Mouse (Mus musculus) kidney, adult 8-10 months (tissue): ENCODE data around the gene Slc25a25.
"Not testable (repeated sequence)": the region's sequence is repeated elsewhere in the genome, so short reads cannot be mapped to it uniquely, and the experiment has no call there.

ENCODE experiments used
- DNase-seq, 2 experiments: peaks; one replicate each; pipeline ENCODE4 v3.0.0; 2022

Slc25a25 gene

GRCm38 (mm10) chr2:32450881-32451844 is at the start of gene Slc25a25:
Slc25a25 (minus strand) TSS chr2:32451445.
- peak; percentile 97 to 98 for DNase-seq

GRCm38 (mm10) chr2:32500461-32500860 is 49.2 kb upstream of the Slc25a25 start:
- no peak for DNase-seq

- no peak for DNase-seq
Observed at GRCm38 (mm10) chr2:32499365-32499764, 48.1 kb upstream of the Slc25a25 start.

GRCm38 (mm10) chr2:32496190-32496589 is 44.9 kb upstream of the Slc25a25 start:
- DNase-seq: no peak

GRCm38 (mm10) chr2:32495185-32495726 is 44.0 kb upstream of the Slc25a25 start:
- peak; percentile 25 to 32 for DNase-seq

GRCm38 (mm10) chr2:32494522-32494921 is 43.3 kb upstream of the Slc25a25 start:
- no peak for DNase-seq

GRCm38 (mm10) chr2:32493301-32493701 is 42.1 kb upstream of the Slc25a25 start:
- DNase-seq: no peak

GRCm38 (mm10) chr2:32492661-32493060 is 41.4 kb upstream of the Slc25a25 start:
- no peak for DNase-seq

GRCm38 (mm10) chr2:32490730-32491129 is 39.5 kb upstream of the Slc25a25 start:
- DNase-seq: not testable (repeated sequence)

GRCm38 (mm10) chr2:32488679-32489078 is 37.4 kb upstream of the Slc25a25 start:
- peak; percentile 86 to 90 for DNase-seq

GRCm38 (mm10) chr2:32487124-32487623 is 35.9 kb upstream of the Slc25a25 start:
- peak; percentile 91 to 98 for DNase-seq

- DNase-seq: no peak
Observed at GRCm38 (mm10) chr2:32486155-32486554, 34.9 kb upstream of the Slc25a25 start.

GRCm38 (mm10) chr2:32485751-32486150 is 34.5 kb upstream of the Slc25a25 start:
- DNase-seq: no peak

GRCm38 (mm10) chr2:32484933-32485332 is 33.7 kb upstream of the Slc25a25 start:
- DNase-seq: peak; percentile 85 to 89

GRCm38 (mm10) chr2:32483179-32483875 is 32.1 kb upstream of the Slc25a25 start:
- peak in 1 of 2 experiments; percentile 39 for DNase-seq

- peak; percentile 80 to 84 for DNase-seq
Observed at GRCm38 (mm10) chr2:32482351-32482750, 31.1 kb upstream of the Slc25a25 start.

GRCm38 (mm10) chr2:32475361-32475760 is 24.1 kb upstream of the Slc25a25 start:
- not testable (repeated sequence) for DNase-seq

GRCm38 (mm10) chr2:32471681-32472061 is 20.4 kb upstream of the Slc25a25 start:
- DNase-seq: no peak

- DNase-seq: no peak
Observed at GRCm38 (mm10) chr2:32471001-32471680, 19.9 kb upstream of the Slc25a25 start.

GRCm38 (mm10) chr2:32464212-32464891 is 13.1 kb upstream of the Slc25a25 start:
- DNase-seq: no peak

GRCm38 (mm10) chr2:32463773-32464172 is 12.5 kb upstream of the Slc25a25 start:
- DNase-seq: no peak

GRCm38 (mm10) chr2:32459657-32460056 is 8.4 kb upstream of the Slc25a25 start:
- no peak for DNase-seq
